Mouse (Mus musculus): Measurements from ENCODE around the gene Zdhhc18.

GRCm38 (mm10) chr4:133631769-133632411, 18.1 kb downstream of the Zdhhc18 start:
- TF ChIP-seq CTCF (IDR thresholded peaks at IDR 0.05; ENCODE audit: low read depth, low read length): no peak
- TF ChIP-seq POLR2A (IDR thresholded peaks at IDR 0.05; ENCODE audit: insufficient read depth, low read length): no peak

Data from ES-Bruce4 (cell line).